Mouse (Mus musculus) small intestine, adult 2 months (tissue): Measurements from ENCODE around the gene Irf2.

Experiments used
- CTCF ChIP-seq: fragments of 200-500 bp; IDR thresholded peaks from 2 replicates; pipeline ENCODE4 v1.5.1; 2012; ENCODE audit warnings: low read depth, mild to moderate bottlenecking, control low read depth, inconsistent platforms, low read length, moderate library complexity, mixed read lengths; ENCODE audit not compliant: insufficient replicate concordance, insufficient read length; ENCODE audit errors: extremely low read depth
- POLR2A ChIP-seq: fragments of 200-500 bp; IDR thresholded peaks from 2 replicates; pipeline ENCODE4 v1.6.1; 2012; ENCODE audit warnings: low read depth, mild to moderate bottlenecking, control low read depth, inconsistent platforms, low read length, moderate library complexity

- TF ChIP-seq CTCF: no peak
- no peak for TF ChIP-seq POLR2A
Measured at GRCm38 (mm10) chr8:46811021-46811622, 71.6 kb downstream of the Irf2 start.
